Mouse (Mus musculus): ENCODE measurements around the gene Erc2. TPM values are rescaled to one million over a fixed set of nuclear protein-coding genes. Genes with fewer than 3 reads are reported as not detected.

The Erc2 gene
- polyA plus RNA-seq, 1 experiment from 2014 or later: 1.9 TPM

- WGBS (ENCODE audit: insufficient replicate concordance): 77% methylated on average over 2 of the region's 2 CpGs
- TF ChIP-seq CTCF (IDR thresholded peaks at IDR 0.05; ENCODE audit: low read depth) (no peak), EP300 (IDR thresholded peaks at IDR 0.05; ENCODE audit: low read depth) (no peak)
- H3K4me3 ChIP-seq (ENCODE audit: low read depth, low read length): no peak overlapping the region
- H3K27me3 ChIP-seq (ENCODE audit: insufficient read depth, low read length): no peaks in the 10 kb centered on the region
- no peaks in the 10 kb centered on the region for H3K4me1 ChIP-seq (ENCODE audit: insufficient read depth)
- ATAC-seq: no peak
- H3K36me3 ChIP-seq (replicated peaks; ENCODE audit: insufficient read depth, low read length): no peaks in the 10 kb centered on the region
- no peak overlapping the region for H3K4me2 ChIP-seq (ENCODE audit: low read depth, low read length)
- DNase-seq: no peak
- H3K9me3 ChIP-seq (ENCODE audit: low read length): no peaks in the 10 kb centered on the region
- H3K9ac ChIP-seq (replicated peaks): no peak overlapping the region
- H3K27ac ChIP-seq (ENCODE audit: low read depth): no peak overlapping the region
Observed at GRCm38 (mm10) chr14:28069826-28070225, 447.6 kb downstream of the Erc2 start.

GRCm38 (mm10) chr14:28072561-28072960 is 450.3 kb downstream of the Erc2 start:
- H3K27ac ChIP-seq (ENCODE audit: low read depth): no peak overlapping the region
- no peaks in the 10 kb centered on the region for H3K36me3 ChIP-seq (replicated peaks; ENCODE audit: insufficient read depth, low read length)
- H3K4me3 ChIP-seq (ENCODE audit: low read depth, low read length): no peak overlapping the region
- no peak overlapping the region for H3K9ac ChIP-seq (replicated peaks)
- 62% methylated on average over 3 of the region's 3 CpGs for WGBS (ENCODE audit: insufficient replicate concordance)
- H3K9me3 ChIP-seq (ENCODE audit: low read length): no peaks in the 10 kb centered on the region
- DNase-seq (no peak), ATAC-seq (no peak)
- H3K4me1 ChIP-seq (ENCODE audit: insufficient read depth): no peaks in the 10 kb centered on the region
- TF ChIP-seq EP300 (IDR thresholded peaks at IDR 0.05; ENCODE audit: low read depth) (no peak), CTCF (IDR thresholded peaks at IDR 0.05; ENCODE audit: low read depth) (no peak)
- H3K4me2 ChIP-seq (ENCODE audit: low read depth, low read length): no peak overlapping the region
- no peaks in the 10 kb centered on the region for H3K27me3 ChIP-seq (ENCODE audit: insufficient read depth, low read length)

GRCm38 (mm10) chr14:28089636-28090443 is 467.6 kb downstream of the Erc2 start:
- DNase-seq: no peak
- WGBS (ENCODE audit: insufficient replicate concordance): 55% methylated on average over 8 of the region's 8 CpGs

GRCm38 (mm10) chr14:28091367-28091766 is 469.1 kb downstream of the Erc2 start:
- no peaks in the 10 kb centered on the region for H3K9me3 ChIP-seq (ENCODE audit: low read length)
- H3K27ac ChIP-seq (ENCODE audit: low read depth): no peak overlapping the region
- no peak for DNase-seq
- no peak for ATAC-seq
- H3K4me1 ChIP-seq (ENCODE audit: insufficient read depth): no peaks in the 10 kb centered on the region
- H3K9ac ChIP-seq (replicated peaks): no peak overlapping the region
- 56% methylated on average over 1 of the region's 1 CpGs for WGBS (ENCODE audit: insufficient replicate concordance)
- H3K27me3 ChIP-seq (ENCODE audit: insufficient read depth, low read length): no peaks in the 10 kb centered on the region
- no peak overlapping the region for H3K4me3 ChIP-seq (ENCODE audit: low read depth, low read length)
- H3K36me3 ChIP-seq (replicated peaks; ENCODE audit: insufficient read depth, low read length): no peaks in the 10 kb centered on the region
- TF ChIP-seq EP300 (IDR thresholded peaks at IDR 0.05; ENCODE audit: low read depth): no peak
- no peak for TF ChIP-seq CTCF (IDR thresholded peaks at IDR 0.05; ENCODE audit: low read depth)
- no peak overlapping the region for H3K4me2 ChIP-seq (ENCODE audit: low read depth, low read length)

More at GRCm38 (mm10) chr14:28089636-28090443, 467.6 kb downstream of the Erc2 start:
- no peak for ATAC-seq
- Histone ChIP-seq H3K4me1 (ENCODE audit: insufficient read depth) (no peaks in the 10 kb centered on the region), H3K9me3 (ENCODE audit: low read length) (no peaks in the 10 kb centered on the region), H3K27me3 (ENCODE audit: insufficient read depth, low read length) (no peaks in the 10 kb centered on the region), H3K36me3 (replicated peaks; ENCODE audit: insufficient read depth, low read length) (no peaks in the 10 kb centered on the region), H3K27ac (ENCODE audit: low read depth) (no peak overlapping the region), H3K4me3 (ENCODE audit: low read depth, low read length) (no peak overlapping the region), H3K4me2 (ENCODE audit: low read depth, low read length) (no peak overlapping the region), H3K9ac (replicated peaks) (no peak overlapping the region)
- TF ChIP-seq CTCF (IDR thresholded peaks at IDR 0.05; ENCODE audit: low read depth) (peak; percentile 43), EP300 (IDR thresholded peaks at IDR 0.05; ENCODE audit: low read depth) (no peak)

- Histone ChIP-seq H3K4me3 (ENCODE audit: low read depth, low read length) (no peak overlapping the region), H3K9me3 (ENCODE audit: low read length) (no peaks in the 10 kb centered on the region), H3K27ac (ENCODE audit: low read depth) (no peak overlapping the region), H3K9ac (replicated peaks) (no peak overlapping the region), H3K27me3 (ENCODE audit: insufficient read depth, low read length) (no peaks in the 10 kb centered on the region), H3K4me2 (ENCODE audit: low read depth, low read length) (no peak overlapping the region), H3K4me1 (ENCODE audit: insufficient read depth) (no peaks in the 10 kb centered on the region), H3K36me3 (replicated peaks; ENCODE audit: insufficient read depth, low read length) (no peaks in the 10 kb centered on the region)
- 0 out of 2 replicates have a peak, but pooled peaks have one; percentile 21 for TF ChIP-seq CTCF (IDR thresholded peaks at IDR 0.05; ENCODE audit: low read depth)
- no peak for TF ChIP-seq EP300 (IDR thresholded peaks at IDR 0.05; ENCODE audit: low read depth)
- WGBS (ENCODE audit: insufficient replicate concordance): 53% methylated on average over 4 of the region's 4 CpGs
- DNase-seq: no peak
- no peak for ATAC-seq
Observed at GRCm38 (mm10) chr14:28093214-28093613, 471.0 kb downstream of the Erc2 start.

- TF ChIP-seq CTCF (IDR thresholded peaks at IDR 0.05; ENCODE audit: low read depth): no peak
- Histone ChIP-seq H3K4me2 (ENCODE audit: low read depth, low read length) (no peak overlapping the region), H3K27ac (ENCODE audit: low read depth) (no peak overlapping the region), H3K9ac (replicated peaks) (no peak overlapping the region), H3K9me3 (ENCODE audit: low read length) (no peaks in the 10 kb centered on the region), H3K27me3 (ENCODE audit: insufficient read depth, low read length) (no peaks in the 10 kb centered on the region), H3K4me3 (ENCODE audit: low read depth, low read length) (no peak overlapping the region), H3K4me1 (ENCODE audit: insufficient read depth) (no peaks in the 10 kb centered on the region), H3K36me3 (replicated peaks; ENCODE audit: insufficient read depth, low read length) (no peaks in the 10 kb centered on the region)
- DNase-seq (no peak), ATAC-seq (no peak)
- WGBS (ENCODE audit: insufficient replicate concordance): 78% methylated on average over 1 of the region's 1 CpGs
Observed at GRCm38 (mm10) chr14:28093913-28094312, 471.7 kb downstream of the Erc2 start.

Data from liver, postnatal 0 days (tissue).